Mouse (Mus musculus) monocyte, adult 5-6 weeks (primary cell): ENCODE measurements around the gene Nrip3. TPM values are rescaled to one million over a fixed set of nuclear protein-coding genes. Genes with fewer than 3 reads are reported as not detected.

Experiments used
- ATAC-seq: fragments of 153-309, 156-312 bp; replicated peaks from 2 replicates; pipeline ENCODE4 v1.8.0; 2017; ENCODE audit warnings: mild to moderate bottlenecking; ENCODE audit not compliant: low TSS enrichment, insufficient number of reproducible peaks, severe bottlenecking, poor library complexity, low FRiP score
- total RNA-seq: library from RNA; stranded (forward); fragments of 200-1000, 200-491, 200-594 nt; gene quantifications from 3 replicates; pipeline ENCODE4 v1.2.3, GENCODE M21; 2017

Gene Nrip3
- total RNA-seq, 1 experiment from 2014 or later, result not detected

DNA sequence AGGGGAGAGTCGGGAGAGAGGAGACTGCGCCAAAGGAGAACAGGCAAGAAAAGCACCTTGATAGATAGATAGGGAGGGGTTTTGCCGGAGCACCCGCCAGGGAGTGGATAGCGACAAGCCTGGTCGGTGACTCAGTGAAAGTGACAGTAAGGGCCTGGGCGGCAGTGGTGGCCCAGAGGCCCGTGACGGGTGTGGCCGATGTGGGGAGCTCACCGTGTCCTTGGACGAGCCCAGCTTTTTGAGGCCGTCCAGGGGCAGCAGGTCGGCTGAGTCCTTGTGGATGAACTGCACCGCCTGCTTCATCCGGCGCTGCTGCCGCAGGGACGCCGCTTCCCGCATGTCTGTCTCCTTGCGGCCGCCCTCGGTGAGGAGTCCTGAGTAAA, 747 bp downstream of the Nrip3 start:
- ATAC-seq, result no peak

DNA sequence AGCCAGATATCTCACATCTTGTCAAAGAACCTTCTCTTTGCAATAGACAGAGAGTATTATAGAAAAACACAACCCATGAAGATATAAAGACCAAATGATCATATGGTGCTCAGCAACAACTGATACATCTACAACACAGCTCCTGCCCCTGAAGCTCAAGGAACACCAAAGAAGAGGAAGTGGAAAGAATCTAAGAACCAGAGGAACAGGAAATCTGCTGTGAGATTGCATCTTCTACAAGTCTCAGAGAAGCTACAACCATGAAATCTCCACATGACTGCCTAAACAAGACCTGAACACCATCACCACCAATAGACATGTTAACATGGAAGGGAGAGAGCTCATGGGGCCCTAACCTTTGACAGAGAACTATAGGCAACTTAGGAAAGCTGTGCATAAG, 9.6 kb downstream of the Nrip3 start:
- no peak for ATAC-seq

DNA sequence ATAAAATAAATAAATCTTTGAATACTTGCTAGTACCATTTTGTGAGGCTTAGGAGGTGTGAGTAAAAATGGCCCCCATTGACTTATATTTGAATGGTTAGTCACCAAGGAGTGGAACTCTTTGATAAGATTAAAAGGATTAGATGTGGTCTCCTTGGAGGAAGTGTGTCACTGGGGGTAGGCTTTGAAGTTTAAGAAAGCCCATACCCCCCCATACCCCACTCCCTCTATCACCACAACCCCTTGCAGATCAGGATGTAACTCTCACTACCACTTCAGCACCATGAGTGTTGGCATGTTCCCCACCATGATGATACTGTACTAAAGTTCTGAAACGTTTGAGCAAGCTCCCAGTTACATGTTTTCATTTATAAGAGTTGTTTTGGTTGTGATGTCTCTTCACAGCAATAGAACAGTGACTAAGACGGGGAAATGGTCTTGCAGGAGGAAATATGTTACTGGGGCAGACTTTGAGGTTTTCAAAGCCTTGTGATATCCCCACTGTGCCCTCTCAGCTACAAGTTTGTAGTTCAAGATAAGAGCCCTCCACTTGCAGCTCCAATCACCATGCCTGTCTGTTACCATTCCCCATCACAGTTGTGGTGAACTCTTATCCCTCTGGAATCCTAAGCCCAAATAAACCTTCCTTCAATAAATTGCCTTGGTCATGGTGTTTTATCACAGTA, 13.0 kb downstream of the Nrip3 start:
- ATAC-seq, result no peak

DNA sequence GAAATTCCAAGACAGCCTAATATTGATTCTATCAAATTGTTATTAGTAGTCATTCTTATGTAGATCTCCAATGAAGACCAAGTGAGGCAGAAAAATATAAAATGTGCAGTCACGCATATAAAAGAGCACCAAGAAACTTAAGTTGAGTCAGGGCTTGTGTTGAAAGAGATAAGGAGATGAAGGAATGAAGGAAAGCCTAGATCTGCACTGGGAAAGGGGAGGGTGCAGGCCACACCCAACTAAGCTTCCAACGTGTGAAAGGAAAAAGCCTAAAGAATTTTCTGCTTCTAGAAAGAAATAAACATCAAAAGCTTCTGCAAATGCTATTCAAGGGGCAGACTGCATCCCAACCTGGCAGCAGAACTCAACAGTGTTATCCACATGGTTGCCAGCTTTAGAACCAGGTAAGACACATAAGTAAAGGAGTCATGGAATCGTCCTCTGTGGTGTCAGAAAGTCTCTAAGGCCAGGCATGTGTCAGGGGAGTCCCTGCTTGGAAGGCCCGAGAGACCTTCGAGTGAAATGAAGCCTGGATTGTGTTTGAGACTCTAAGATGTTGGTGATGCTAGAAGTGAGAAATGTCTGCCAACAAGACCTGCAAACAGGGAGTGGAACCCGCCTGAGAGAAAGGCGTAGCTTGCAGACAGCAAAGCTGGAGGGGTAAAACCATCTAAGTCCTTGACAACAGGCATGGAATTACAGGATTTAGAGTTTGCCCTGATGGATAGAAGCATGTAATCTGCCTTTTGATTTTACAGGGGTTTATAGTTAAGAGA, 14.1 kb downstream of the Nrip3 start:
- no peak for ATAC-seq

DNA sequence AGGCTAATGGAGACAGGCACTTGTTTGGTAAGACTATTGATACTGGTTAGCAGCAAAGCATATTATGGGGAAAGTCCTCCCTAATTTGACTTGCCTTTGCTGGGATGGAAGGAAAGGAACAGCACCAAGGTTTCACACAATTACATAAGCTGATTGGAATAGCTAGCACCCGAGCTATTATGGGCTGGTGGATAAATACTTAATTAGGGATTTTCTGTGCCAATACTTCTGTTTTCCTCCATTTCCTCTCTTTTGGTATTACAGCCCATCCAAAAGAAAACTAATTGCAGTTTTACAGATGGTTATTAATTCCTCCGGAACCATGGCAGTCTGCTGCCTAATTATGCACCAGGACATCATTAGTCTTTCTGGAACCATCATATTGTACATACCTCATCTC, 17.8 kb downstream of the Nrip3 start:
- no peak for ATAC-seq

DNA sequence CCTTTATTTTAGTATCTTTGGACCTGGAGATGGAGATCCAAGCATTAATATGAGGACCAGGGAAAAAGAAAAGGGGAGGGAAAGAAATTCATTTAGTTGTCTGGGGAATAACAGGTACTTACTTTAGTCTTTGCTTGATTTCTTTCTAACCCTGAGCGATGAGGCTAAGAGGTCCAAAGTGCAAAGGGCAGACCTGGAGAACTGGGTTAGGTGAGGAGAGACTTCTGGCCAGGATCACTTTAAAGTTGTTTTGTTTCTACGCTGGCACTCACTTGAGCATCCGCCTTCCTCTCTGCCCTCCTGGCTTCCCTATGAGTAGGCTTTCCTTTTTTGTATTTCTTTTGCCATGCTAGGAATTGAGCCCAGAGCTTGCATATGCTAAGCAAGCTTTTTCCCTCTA, 25.5 kb downstream of the Nrip3 start:
- no peak for ATAC-seq

DNA sequence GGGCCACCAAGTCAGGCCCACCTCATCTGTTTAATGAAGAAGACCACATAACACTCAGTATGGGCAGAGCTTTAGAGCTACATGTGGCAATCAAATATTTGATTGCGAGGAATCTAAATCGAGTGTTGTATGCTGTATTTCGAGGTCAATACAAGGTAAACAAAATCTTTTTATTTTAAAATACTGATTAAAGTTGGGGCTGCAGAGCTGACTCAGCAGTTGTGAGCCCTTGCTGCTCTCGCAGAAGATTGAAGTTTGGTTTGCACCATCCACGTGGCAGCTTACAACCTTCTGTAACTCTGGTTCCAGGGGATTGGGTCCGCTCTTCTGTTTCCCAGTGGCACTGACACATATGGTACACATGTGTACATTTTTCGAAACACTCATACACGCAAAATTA, 27.8 kb downstream of the Nrip3 start:
- no peak for ATAC-seq

DNA sequence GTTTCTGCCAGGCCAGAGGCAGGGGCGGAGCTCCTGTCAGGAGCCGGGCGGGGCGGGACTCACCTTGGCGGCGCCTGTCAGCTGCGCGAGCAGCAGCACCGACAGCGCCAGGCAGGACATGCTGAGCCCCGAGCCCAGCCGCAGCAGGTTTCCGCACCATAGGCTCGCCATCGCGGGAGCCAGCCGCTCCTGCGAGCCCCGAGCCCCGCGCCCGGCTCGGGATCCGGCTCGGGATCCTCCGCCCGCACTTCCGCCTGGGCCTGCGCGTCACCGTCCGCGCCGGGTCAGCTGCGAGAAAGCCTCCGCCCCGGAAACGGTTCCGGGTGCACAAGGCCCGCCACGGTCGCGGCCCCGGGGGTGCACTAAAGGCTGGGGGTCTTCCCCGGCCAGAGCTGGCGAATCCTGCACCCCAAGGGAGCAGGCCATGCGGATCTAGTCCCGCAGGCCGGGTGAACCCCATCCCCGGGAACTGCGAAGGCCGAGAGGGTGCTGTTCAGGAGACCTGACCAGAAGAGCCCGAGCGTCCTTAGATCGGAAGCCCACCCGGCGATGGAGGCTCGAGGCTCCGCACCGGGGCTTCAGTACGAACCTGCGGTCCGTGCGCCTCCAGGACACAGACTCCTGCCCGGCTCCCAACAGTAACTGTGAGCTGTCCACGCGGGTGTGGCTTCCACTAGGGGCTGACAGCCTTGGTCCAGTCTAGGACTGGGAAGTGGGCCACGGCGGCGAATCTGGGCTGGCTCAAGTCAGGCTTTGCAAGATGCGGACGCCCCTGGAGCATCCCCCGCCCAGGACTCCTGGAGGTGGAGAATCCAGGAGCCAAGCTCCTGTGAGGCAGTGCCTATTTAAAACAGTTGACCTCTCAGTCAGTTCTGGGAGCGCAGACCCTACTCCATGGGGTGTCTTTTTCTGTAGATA, 29.6 kb downstream of the Nrip3 start, which contains the start of gene Tmem9b:
Tmem9b (minus strand) TSS at position 868 of the 918 bp plus-strand sequence.
- peak; percentile 45 for ATAC-seq

DNA sequence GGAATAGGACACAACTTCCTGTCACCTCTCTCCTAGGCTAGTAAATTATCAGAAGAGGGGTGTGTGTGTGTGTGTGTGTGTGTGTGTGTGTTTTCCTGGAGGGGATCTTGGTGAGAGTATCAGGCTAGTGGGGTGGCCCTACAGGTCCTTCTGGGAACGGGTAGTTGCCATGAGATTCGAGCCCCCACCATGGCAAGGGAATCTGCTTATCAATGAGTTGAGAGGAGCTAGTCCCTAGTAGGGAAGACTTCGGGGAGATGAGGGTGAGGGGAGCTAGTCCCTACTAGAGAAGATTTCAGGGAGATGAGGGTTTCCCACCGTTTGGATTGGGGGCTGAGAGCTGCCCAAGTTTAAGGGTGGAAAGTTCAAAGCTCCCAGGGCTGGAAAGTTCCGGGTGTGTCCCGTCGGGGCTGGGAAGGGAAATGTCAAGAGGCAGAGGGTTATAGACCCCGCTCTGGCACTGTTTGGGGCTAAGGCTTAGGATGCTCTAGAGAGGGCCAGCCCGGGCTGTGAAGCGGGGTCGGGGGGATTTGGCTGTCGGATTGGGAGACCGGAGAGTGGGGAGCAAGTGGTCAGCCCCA, 30.3 kb downstream of the Nrip3 start:
- ATAC-seq, result peak; percentile 38; the same call in 1 of the 2 replicates

DNA sequence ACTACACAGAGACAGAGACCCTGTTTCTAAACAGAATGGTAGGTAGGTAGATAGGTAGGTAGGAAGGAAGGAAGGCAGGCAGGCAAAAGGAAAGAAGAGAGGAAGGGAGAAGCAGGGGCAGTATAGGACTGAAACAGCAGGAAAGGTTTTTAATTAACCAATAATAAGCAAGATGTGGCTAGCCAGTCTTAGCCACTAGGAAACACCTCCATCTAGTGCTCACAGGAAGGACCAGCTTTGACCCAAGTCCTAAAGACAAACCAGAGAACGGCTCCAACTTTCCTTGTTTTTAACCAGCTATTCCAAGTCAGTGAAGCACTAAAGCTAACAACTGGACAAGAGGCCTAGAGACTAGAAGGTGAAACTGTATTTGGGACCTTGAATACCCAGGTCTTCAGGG, 34.1 kb downstream of the Nrip3 start:
- no peak for ATAC-seq

DNA sequence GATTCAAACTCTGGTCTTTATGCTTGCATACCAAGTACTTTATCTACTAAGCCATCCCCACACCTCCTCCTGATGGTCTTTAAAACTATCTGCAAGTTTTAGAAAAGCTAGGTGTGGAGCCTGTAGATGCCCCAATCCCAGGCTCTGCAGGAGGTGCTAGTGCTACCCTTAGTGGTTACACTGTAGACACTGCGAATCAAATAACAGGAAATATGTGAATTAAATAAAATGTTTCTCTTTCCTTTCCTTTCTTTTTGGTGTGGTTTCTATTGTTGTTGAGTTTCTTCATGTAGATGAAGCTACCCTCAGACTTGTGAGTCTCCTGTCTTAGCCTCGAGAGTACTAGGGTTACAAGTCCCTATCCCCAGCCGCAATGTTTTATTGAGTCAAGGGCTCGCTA, 40.1 kb downstream of the Nrip3 start:
- no peak for ATAC-seq

DNA sequence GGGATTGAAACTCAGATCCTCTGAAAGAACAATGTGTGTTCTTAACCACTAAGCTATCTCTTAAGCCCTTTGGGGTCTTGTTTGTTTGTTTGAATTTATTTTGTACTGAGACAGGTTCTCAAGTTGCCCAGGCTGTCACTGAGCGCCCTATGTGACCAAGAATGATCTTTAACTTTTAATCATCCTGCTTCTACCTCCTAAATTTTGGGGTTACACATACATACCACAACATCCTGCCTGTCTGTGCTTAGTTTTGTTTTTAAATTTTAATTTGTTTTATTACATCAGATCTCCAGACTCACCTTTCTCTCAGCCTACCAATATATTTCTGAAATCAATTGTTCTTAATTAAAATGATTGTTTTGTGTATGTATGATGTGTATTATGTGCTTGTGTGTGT, 40.8 kb downstream of the Nrip3 start:
- ATAC-seq, result no peak

DNA sequence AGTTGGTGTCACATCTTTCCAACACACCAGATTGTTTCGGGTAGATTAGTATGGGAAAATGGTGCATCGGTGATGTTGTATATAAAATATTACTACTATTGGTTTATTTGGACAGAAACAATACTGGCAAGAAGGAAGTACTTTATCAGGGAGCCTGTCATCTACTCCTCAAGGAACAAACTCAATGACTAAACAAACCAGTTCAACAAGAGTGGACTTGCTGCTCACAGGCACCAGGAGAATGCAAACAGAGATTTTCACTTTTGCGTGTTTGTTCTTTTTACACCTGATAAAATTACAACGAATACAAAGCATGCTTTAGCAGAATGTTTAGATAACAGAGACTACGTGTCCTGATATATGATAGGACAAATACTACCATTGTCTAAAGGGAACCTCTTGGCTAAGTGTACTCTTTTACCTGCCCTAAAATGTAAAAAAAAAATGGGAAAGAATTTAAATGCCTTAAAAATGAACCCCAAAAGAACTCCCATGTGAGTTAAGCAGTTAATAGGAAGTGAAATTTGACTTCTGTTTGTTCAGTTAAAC, 41.9 kb downstream of the Nrip3 start:
- ATAC-seq, result no peak

DNA sequence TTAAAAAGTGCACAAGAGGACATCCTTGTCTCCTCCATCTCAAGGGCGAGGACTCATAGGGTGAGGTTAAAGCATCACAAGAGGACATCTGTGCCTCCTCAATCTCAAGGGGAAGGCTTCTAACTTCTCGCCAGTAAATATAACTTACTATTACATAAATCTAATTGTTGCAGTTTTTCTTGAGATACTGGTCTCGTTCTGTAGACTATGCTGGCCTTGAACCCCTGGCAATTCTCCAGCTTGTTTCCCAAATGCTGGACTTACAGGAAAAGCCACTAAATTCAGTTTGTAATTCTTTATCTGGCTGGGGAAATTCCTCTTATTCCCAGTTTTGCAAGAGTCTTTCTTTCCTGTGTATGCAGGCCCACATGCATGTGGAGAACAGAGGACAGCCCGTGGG, 47.0 kb downstream of the Nrip3 start:
- no peak for ATAC-seq

DNA sequence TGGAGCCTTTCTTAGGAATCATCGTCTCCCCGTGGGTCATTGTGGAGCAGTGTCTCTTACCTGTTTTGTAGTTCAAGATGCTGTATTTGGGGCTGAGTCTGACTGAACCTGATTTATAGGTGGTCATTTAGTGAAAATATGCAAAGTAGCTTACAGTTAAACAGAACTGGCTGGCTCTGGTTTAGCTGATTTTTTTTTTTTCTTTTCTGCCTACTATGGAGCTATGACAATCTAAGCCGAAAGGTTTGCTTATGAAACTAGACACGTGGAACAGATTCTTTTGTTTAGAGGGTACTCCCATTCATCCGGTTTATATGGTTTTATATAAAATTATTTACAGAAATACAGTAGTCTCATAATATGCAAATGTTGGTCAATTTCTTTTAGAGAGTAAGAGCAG, 50.2 kb downstream of the Nrip3 start, which contains the start of gene Ascl3:
Ascl3 (minus strand) TSS at position 101 of the 400 bp plus-strand sequence.
- no peak for ATAC-seq

DNA sequence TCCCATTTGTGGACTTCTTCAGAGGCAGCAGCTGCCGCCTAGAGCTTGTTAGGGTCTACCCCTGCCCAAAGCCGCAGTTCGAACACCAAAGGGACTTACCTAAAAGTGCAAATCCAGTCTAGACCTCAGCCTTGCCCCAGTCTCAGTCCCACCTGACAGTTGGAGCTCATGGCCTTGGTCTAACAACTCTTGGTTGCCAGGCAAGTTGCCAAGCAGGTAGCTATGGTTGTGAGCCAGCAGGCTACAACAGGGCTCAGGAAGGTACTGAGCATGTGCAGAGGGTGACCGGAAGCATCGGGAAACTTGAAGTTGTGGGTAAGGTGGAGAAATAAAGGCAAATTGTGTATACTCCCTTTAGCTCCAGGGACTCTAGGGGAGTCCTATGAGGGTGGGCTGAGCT, 58.1 kb downstream of the Nrip3 start, which contains the start of gene BC051019:
BC051019 (minus strand) TSS at position 154 of the 400 bp plus-strand sequence.
- no peak for ATAC-seq

DNA sequence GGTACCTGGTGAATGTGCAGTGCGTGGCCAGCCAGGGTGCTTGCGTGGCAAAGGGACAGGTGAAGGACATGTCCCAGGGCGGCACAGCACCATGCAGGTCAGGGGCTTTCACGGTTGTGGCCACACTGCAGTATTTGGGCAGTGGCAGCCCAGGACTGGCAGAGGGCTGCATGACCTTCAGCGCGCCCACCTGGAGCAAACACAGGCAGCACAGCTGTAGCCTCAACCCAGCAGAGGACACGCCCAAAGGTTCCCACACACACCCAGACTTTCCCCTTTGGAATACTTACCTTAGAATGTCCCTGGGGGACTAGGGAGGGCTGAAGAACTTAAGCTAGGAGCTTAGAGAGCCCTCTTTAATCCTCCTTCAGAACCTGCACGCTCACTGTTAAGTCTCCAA, 58.7 kb downstream of the Nrip3 start:
- ATAC-seq, result no peak

DNA sequence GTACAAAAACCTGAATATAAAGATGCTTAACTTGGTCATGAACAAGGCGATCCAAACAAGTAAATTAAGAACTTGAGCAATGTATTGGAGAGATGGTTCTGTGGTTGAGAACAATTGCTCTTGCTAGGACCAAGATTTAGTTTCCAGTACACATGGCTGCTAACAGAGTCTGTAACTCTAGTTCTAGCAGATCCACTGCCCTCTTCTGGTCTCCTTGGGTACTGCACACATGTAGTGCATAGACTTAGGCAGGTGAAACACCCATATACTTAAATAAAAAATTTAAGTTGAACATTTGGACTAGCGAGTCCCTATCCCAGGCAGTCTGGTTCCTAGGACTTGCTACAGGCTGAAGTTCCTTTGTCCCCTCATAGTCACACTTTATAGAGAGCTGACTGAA, 59.2 kb downstream of the Nrip3 start:
- no peak for ATAC-seq

DNA sequence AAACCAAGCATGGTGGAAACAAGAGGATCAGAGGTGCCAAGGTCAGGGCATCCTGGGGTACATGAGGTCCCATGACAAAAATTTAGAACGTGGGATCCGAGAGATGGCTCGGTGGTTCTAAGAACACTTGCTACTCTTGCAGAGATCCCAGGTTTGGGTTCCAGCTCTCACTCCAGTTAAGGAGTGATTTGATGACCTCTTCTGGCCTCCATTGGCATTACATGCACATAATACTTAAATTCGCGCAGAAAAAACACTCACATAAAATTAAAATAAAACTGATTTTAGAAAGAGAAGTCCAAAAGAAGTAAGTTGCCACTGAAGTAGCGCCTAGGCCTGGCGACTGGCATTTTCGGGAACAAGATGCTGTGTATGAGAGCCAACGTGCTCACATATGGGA, 62.5 kb downstream of the Nrip3 start:
- no peak for ATAC-seq
